Mouse (Mus musculus) myocyte (in vitro differentiated cells): ENCODE data around the gene Dis3l2.

ENCODE experiments used
- CEBPB ChIP-seq: IDR thresholded peaks from 2 replicates; pipeline ENCODE4 v1.6.1; 2011; ENCODE audit warnings: mild to moderate bottlenecking, moderate library complexity; ENCODE audit not compliant: poor library complexity, insufficient read depth, severe bottlenecking
- E2F4 ChIP-seq: IDR thresholded peaks from one replicate; pipeline ENCODE4 v1.6.1; 2011; ENCODE audit warnings: mild to moderate bottlenecking, control low read depth, moderate library complexity; ENCODE audit not compliant: insufficient read depth
- MAX ChIP-seq: IDR thresholded peaks from one replicate; pipeline ENCODE4 v1.6.1; 2011; ENCODE audit warnings: low read depth, mild to moderate bottlenecking, control low read depth
- MYOD1 ChIP-seq, 3 experiments: IDR thresholded peaks; one replicate each; pipeline ENCODE4 v1.6.1; 2011; ENCODE audit warnings: control low read depth in 2 of 3, low read depth in 2 of 3, mild to moderate bottlenecking in 2 of 3, moderate library complexity in 1 of 3; ENCODE audit not compliant: insufficient read length in 2 of 3, control insufficient read depth in 1 of 3
- MYOG ChIP-seq, 3 experiments: IDR thresholded peaks; one replicate each; pipeline ENCODE4 v1.6.1; 2011; ENCODE audit warnings: control low read depth in 2 of 3, low read depth in 2 of 3, mild to moderate bottlenecking in 2 of 3; ENCODE audit not compliant: insufficient read length in 2 of 3, control insufficient read depth in 1 of 3, insufficient read depth in 1 of 3
- POLR2A ChIP-seq: IDR thresholded peaks from one replicate; pipeline ENCODE4 v1.6.1; 2011; ENCODE audit warnings: low read depth, mild to moderate bottlenecking, control low read depth, moderate library complexity; ENCODE audit not compliant: insufficient read length
- POLR2AphosphoS2 ChIP-seq: IDR thresholded peaks from one replicate; pipeline ENCODE4 v1.6.1; 2011; ENCODE audit warnings: low read depth, control low read depth; ENCODE audit not compliant: insufficient read length
- REST ChIP-seq: IDR thresholded peaks from one replicate; pipeline ENCODE4 v1.6.1; 2011; ENCODE audit warnings: mild to moderate bottlenecking, control low read depth, moderate library complexity; ENCODE audit not compliant: insufficient read depth, insufficient read length
- TCF12 ChIP-seq: IDR thresholded peaks from one replicate; pipeline ENCODE4 v1.6.1; 2011; ENCODE audit warnings: mild to moderate bottlenecking, control low read depth; ENCODE audit not compliant: poor library complexity, insufficient read depth, severe bottlenecking
- TCF3 ChIP-seq: IDR thresholded peaks from one replicate; pipeline ENCODE4 v1.6.1; 2011; ENCODE audit warnings: low read depth, control low read depth; ENCODE audit not compliant: insufficient read length
- USF1 ChIP-seq: IDR thresholded peaks from one replicate; pipeline ENCODE4 v1.6.1; 2011; ENCODE audit warnings: low read depth, mild to moderate bottlenecking, control low read depth, moderate library complexity

DNA sequence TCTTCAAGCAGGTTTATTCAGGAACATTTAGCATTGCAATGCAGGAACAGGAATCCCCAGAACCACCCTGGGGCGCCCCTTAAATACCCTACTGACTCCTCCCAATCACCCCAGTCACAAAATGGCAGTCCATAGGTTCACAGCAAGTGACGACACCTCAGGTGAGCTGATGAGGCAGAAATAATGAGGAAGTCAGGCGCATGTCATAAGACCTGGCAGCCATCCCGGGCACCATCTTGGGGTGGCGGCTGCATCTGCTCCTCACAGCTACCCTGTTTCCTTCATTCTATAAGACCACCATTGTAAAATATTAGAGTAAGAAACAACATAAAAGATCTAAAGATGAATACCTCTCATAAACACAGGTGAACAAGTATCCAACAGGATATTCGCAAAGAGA lies 58.6 kb downstream of the Dis3l2 start:
- TF ChIP-seq POLR2AphosphoS2 (no peak), CEBPB (no peak), POLR2A (no peak), MYOD1 (IDR thresholded peaks at IDR 0.05; ENCODE audit: control insufficient read depth in 1 of 3, insufficient read length in 2 of 3, low read depth in 2 of 3) (no peak), USF1 (no peak), REST (no peak), E2F4 (no peak), TCF12 (no peak), MAX (no peak), TCF3 (no peak), MYOG (IDR thresholded peaks at IDR 0.05; ENCODE audit: control insufficient read depth in 1 of 3, insufficient read depth in 1 of 3, insufficient read length in 2 of 3, low read depth in 2 of 3) (no peak)
